In genomic region chr1:189801303-189801702, GRCm38 (mm10) we compare ENCODE assay signal across 17 mouse cellular contexts.
DNase-seq lines count a peak whose midpoint lies in the region; ATAC-seq and TF ChIP-seq lines count a peak whose summit lies in the region.
"Had no signal": no experiment of that assay in that cellular context is flagged by ENCODE, and none has a peak within 500 bp of the region (broad histone marks: within the 10 kb centered on the region; RNA-seq: fewer than 3 reads in every experiment).

No protein-coding gene starts in this region.

- TF ChIP-seq POLR2A in CH12.LX (IDR thresholded peaks at IDR 0.05; ENCODE audit: low read depth, low read length), result no peak

- dilution Hi-C loops in CH12.LX (cut with MboI; ENCODE audit: extremely low pct_ligation_motif_present, extremely low pct_unique_long_range_greater_than_20kb, low sequenced_read_pairs), result no loop called here

- H3K27ac ChIP-seq in hindbrain, embryonic 10.5 days, result 0 out of 2 replicates have a peak overlapping the region, but pooled peaks have one; percentile 40
- H3K27ac ChIP-seq in hindbrain, embryonic 16.5 days (ENCODE audit: low read depth, low read length), result no peak overlapping the region
- no peak overlapping the region for H3K27ac ChIP-seq in CH12.LX (ENCODE audit: insufficient read depth, low read depth)
- no peak overlapping the region for H3K27ac ChIP-seq in midbrain, postnatal 0 days (ENCODE audit: low read depth, low read length)
- H3K27ac ChIP-seq: gastrocnemius, adult 2 months; hindbrain, embryonic 15.5 days had no signal

- no peaks in the 10 kb centered on the region for H3K27me3 ChIP-seq in hindbrain, embryonic 10.5 days (ENCODE audit: insufficient read depth, poor library complexity, severe bottlenecking)
- no peaks in the 10 kb centered on the region for H3K27me3 ChIP-seq in hindbrain, embryonic 16.5 days (replicated peaks; ENCODE audit: control insufficient read depth, insufficient read depth, low read length)
- peaks cover 28% of the 10 kb centered on the region for H3K27me3 ChIP-seq in CH12.LX (replicated peaks)
- H3K27me3 ChIP-seq in splenic B cell, adult 2 months (ENCODE audit: control insufficient read depth, insufficient read depth, low read length, poor library complexity, severe bottlenecking), result no peaks in the 10 kb centered on the region
- H3K27me3 ChIP-seq in midbrain, postnatal 0 days (ENCODE audit: insufficient read depth, low read length), result no peaks in the 10 kb centered on the region
- H3K27me3 ChIP-seq: embryonic facial prominence, embryonic 13.5 days; heart, embryonic 12.5 days; hindbrain, embryonic 15.5 days had no signal

- H3K4me2 ChIP-seq in hindbrain, embryonic 16.5 days (ENCODE audit: low read length), result no peak overlapping the region
- H3K4me2 ChIP-seq in CH12.LX (ENCODE audit: insufficient read depth, low read depth, poor library complexity, severe bottlenecking), result no peak overlapping the region
- H3K4me2 ChIP-seq in midbrain, postnatal 0 days (ENCODE audit: low read depth, low read length, poor library complexity, severe bottlenecking), result no peak overlapping the region
- H3K4me2 ChIP-seq: embryonic facial prominence, embryonic 13.5 days; heart, embryonic 12.5 days; hindbrain, embryonic 15.5 days had no signal

- no peak overlapping the region for H3K9ac ChIP-seq in hindbrain, embryonic 16.5 days (ENCODE audit: low read depth, low read length)
- H3K9ac ChIP-seq in CH12.LX (ENCODE audit: insufficient read depth, low read depth), result no peak overlapping the region
- H3K9ac ChIP-seq in midbrain, postnatal 0 days (replicated peaks; ENCODE audit: low read length, poor library complexity, severe bottlenecking), result no peak overlapping the region
- H3K9ac ChIP-seq: embryonic facial prominence, embryonic 13.5 days; heart, embryonic 12.5 days; hindbrain, embryonic 15.5 days had no signal

- no peaks in the 10 kb centered on the region for H3K79me2 ChIP-seq in CH12.LX (replicated peaks; ENCODE audit: control insufficient read depth, extremely low read depth, insufficient read depth, poor library complexity, severe bottlenecking)

- TF ChIP-seq RAD21 in CH12.LX (IDR thresholded peaks at IDR 0.05; ENCODE audit: low read depth, low read length), result no peak

- no peak for DNase-seq in hindbrain, embryonic 10.5 days (ENCODE audit: low spot score)
- peak; percentile 75 for DNase-seq in CH12.LX (ENCODE audit: extremely low read depth)
- DNase-seq in spleen, adult 18-20 months, result peak; percentile 25 to 58
- DNase-seq in splenic B cell, adult 2 months (ENCODE audit: low read depth, low spot score), result peak; percentile 79
- DNase-seq in adrenal gland, adult 2 months, result no peak
- DNase-seq in midbrain, postnatal 0 days (ENCODE audit: low spot score), result no peak
- DNase-seq: adrenal gland, postnatal 10 days; cerebellum, adult 18-20 months; cerebellum, adult 9-11 months; cerebellum, postnatal 36 days; gastrocnemius, adult 2 months; gastrocnemius, postnatal 25 days had no signal

- peak; percentile 91 for TF ChIP-seq EP300 in CH12.LX (IDR thresholded peaks at IDR 0.05; ENCODE audit: low read length)

- TF ChIP-seq CTCF in CH12.LX (conservative IDR thresholded peaks at IDR 0.05 in 1 of 2, IDR thresholded peaks at IDR 0.05 in 1 of 2; ENCODE audit: low read depth in 2 of 2, low read length in 2 of 2), result no peak
- no peak for TF ChIP-seq CTCF in midbrain, postnatal 0 days (IDR thresholded peaks at IDR 0.05)

- peaks cover 25% of the 10 kb centered on the region for H3K4me1 ChIP-seq in hindbrain, embryonic 10.5 days (replicated peaks)
- no peaks in the 10 kb centered on the region; the same call in 1 of the 2 replicates for H3K4me1 ChIP-seq in hindbrain, embryonic 16.5 days (ENCODE audit: control insufficient read depth, insufficient read depth, low read depth, low read length)
- H3K4me1 ChIP-seq in CH12.LX (ENCODE audit: control insufficient read depth in 1 of 2, insufficient read depth in 2 of 2), result peaks cover 17 to 46% of the 10 kb centered on the region in 2 experiments
- no peaks in the 10 kb centered on the region for H3K4me1 ChIP-seq in midbrain, postnatal 0 days (ENCODE audit: insufficient read depth, low read length)

- WGBS in hindbrain, embryonic 10.5 days, result 81% methylated on average over 4 of the region's 4 CpGs
- 80% methylated on average over 4 of the region's 4 CpGs for WGBS in hindbrain, embryonic 16.5 days
- 84% methylated on average over 4 of the region's 4 CpGs for WGBS in midbrain, postnatal 0 days

- peaks cover 9% of the 10 kb centered on the region; the same call in 1 of the 2 replicates for H3K36me3 ChIP-seq in hindbrain, embryonic 10.5 days
- no peaks in the 10 kb centered on the region for H3K36me3 ChIP-seq in hindbrain, embryonic 16.5 days (ENCODE audit: control insufficient read depth, insufficient read depth, low read length)
- H3K36me3 ChIP-seq in CH12.LX (replicated peaks in 1 of 2; ENCODE audit: control insufficient read depth in 1 of 2, insufficient read depth in 1 of 2, low read length in 1 of 2), result no peaks in the 10 kb centered on the region
- H3K36me3 ChIP-seq in splenic B cell, adult 2 months (ENCODE audit: control insufficient read depth, insufficient read depth, low read length, poor library complexity, severe bottlenecking), result no peaks in the 10 kb centered on the region; the same call in 1 of the 2 replicates
- no peaks in the 10 kb centered on the region for H3K36me3 ChIP-seq in midbrain, postnatal 0 days (ENCODE audit: insufficient read depth, low read length)
- H3K36me3 ChIP-seq: hindbrain, embryonic 15.5 days had no signal

- H3K4me3 ChIP-seq in hindbrain, embryonic 10.5 days, result no peak overlapping the region
- no peak overlapping the region for H3K4me3 ChIP-seq in hindbrain, embryonic 16.5 days (ENCODE audit: low read length)
- no peak overlapping the region for H3K4me3 ChIP-seq in CH12.LX (replicated peaks in 1 of 3; ENCODE audit: low read depth in 2 of 3, low read length in 2 of 3, poor library complexity in 1 of 3)
- no peak overlapping the region for H3K4me3 ChIP-seq in midbrain, postnatal 0 days (ENCODE audit: low read depth, low read length)
- H3K4me3 ChIP-seq: embryonic facial prominence, embryonic 13.5 days; gastrocnemius, adult 2 months; heart, embryonic 12.5 days; hindbrain, embryonic 15.5 days had no signal

- no peaks in the 10 kb centered on the region for H3K9me3 ChIP-seq in hindbrain, embryonic 10.5 days
- H3K9me3 ChIP-seq in hindbrain, embryonic 16.5 days (ENCODE audit: control insufficient read depth, low read length), result no peaks in the 10 kb centered on the region
- peaks cover 6% of the 10 kb centered on the region for H3K9me3 ChIP-seq in CH12.LX (replicated peaks; ENCODE audit: low read length)
- no peaks in the 10 kb centered on the region for H3K9me3 ChIP-seq in midbrain, postnatal 0 days (ENCODE audit: low read length)
- H3K9me3 ChIP-seq: embryonic facial prominence, embryonic 13.5 days; heart, embryonic 12.5 days; hindbrain, embryonic 15.5 days had no signal

- ATAC-seq in hindbrain, embryonic 16.5 days, result no peak
- no peak for ATAC-seq in midbrain, postnatal 0 days (ENCODE audit: low FRiP score)
- ATAC-seq: forebrain, embryonic 14.5 days had no signal

- in situ Hi-C loops in CH12.LX (cut with MboI; ENCODE audit: low pct_ligation_motif_present, low pct_unique_long_range_greater_than_20kb, low sequenced_read_pairs), result no loop called here

TF ChIP-seq in CH12.LX, 34 proteins besides CTCF, POLR2A, EP300 and RAD21:
- TF ChIP-seq JUN (IDR thresholded peaks at IDR 0.05; ENCODE audit: insufficient read depth, low read depth, low read length) (no peak), PAX5 (IDR thresholded peaks at IDR 0.05; ENCODE audit: low read length) (peak; percentile 74; the same call in 1 of the 2 replicates), MEF2A (IDR thresholded peaks at IDR 0.05; ENCODE audit: borderline replicate concordance, low read depth, low read length) (peak; percentile 79), TCF12 (IDR thresholded peaks at IDR 0.05; ENCODE audit: low read depth, low read length) (peak; percentile 90), IRF4 (IDR thresholded peaks at IDR 0.05; ENCODE audit: low read depth, low read length) (peak; percentile 69; the same call in 1 of the 2 replicates), MAZ (IDR thresholded peaks at IDR 0.05; ENCODE audit: low read depth, low read length) (peak; percentile 73), HCFC1 (IDR thresholded peaks at IDR 0.05; ENCODE audit: low read depth, low read length) (no peak), MXI1 (IDR thresholded peaks at IDR 0.05; ENCODE audit: low read depth, low read length) (peak; percentile 26; the same call in 1 of the 2 replicates), SIN3A (IDR thresholded peaks at IDR 0.05; ENCODE audit: low read length) (peak; percentile 90), USF1 (IDR thresholded peaks at IDR 0.05; ENCODE audit: low read depth, low read length) (peak; percentile 4; the same call in 1 of the 2 replicates), MYC (IDR thresholded peaks at IDR 0.05; ENCODE audit: low read depth, low read length) (no peak), CHD2 (IDR thresholded peaks at IDR 0.05; ENCODE audit: low read length) (peak; percentile 38; the same call in 1 of the 2 replicates), BHLHE40 (IDR thresholded peaks at IDR 0.05; ENCODE audit: low read depth, low read length) (peak; percentile 86), RCOR1 (conservative IDR thresholded peaks at IDR 0.05; ENCODE audit: low read depth, low read length) (peak; percentile 73), MAFK (IDR thresholded peaks at IDR 0.05; ENCODE audit: insufficient replicate concordance, low read length) (peak; percentile 75), ELF1 (IDR thresholded peaks at IDR 0.05; ENCODE audit: low read depth, low read length) (no peak), ETS1 (conservative IDR thresholded peaks at IDR 0.05; ENCODE audit: low read depth, low read length) (peak; percentile 96)

Comparison
In these comparisons a context has a peak if more than half of its experiments do, and no peak if none do; other contexts are left out.
1. DNase-seq: peak in CH12.LX (single experiment), spleen, adult 18-20 months (2 of 2) and splenic B cell, adult 2 months (single experiment); none in hindbrain, embryonic 10.5 days (single experiment), adrenal gland, adult 2 months (single experiment) and midbrain, postnatal 0 days (single experiment).